Mouse (Mus musculus) ES-E14 (cell line): ENCODE results near the gene Creb3l1. TPM values are rescaled to one million over a fixed set of nuclear protein-coding genes. Genes with fewer than 3 reads are reported as not detected.
A peak's percentile ranks its signal among the peaks of the same experiment; 100 is the strongest.

Source experiments
- DNase-seq: peaks from one replicate; pipeline ENCODE4 v3.0.0-alpha.2; 2013; ENCODE audit warnings: low read depth, low spot score
- H3K27ac ChIP-seq: 2 replicates; pipeline ENCODE4 v1.5.1; 2012; ENCODE audit warnings: low read depth, mild to moderate bottlenecking, low read length, moderate library complexity, mixed read lengths; ENCODE audit not compliant: poor library complexity, insufficient read depth, severe bottlenecking
- H3K36me3 ChIP-seq: 2 replicates; pipeline ENCODE4 v1.6.1; 2012; ENCODE audit warnings: mild to moderate bottlenecking, low read length, moderate library complexity, mixed read lengths; ENCODE audit not compliant: control insufficient read depth, poor library complexity, insufficient read depth, severe bottlenecking
- H3K4me1 ChIP-seq, 2 experiments: fragments of 150-350 bp in 1 of 2; sonication (generic) in 1 of 2; 2 replicates each; pipeline ENCODE4 v1.6.1; 2012; ENCODE audit warnings: low read length in 2 of 2, mild to moderate bottlenecking in 1 of 2, mixed read lengths in 1 of 2; ENCODE audit not compliant: control insufficient read depth in 2 of 2, insufficient read depth in 2 of 2, poor library complexity in 1 of 2
- H3K4me3 ChIP-seq, 2 experiments: fragments of 150-350 bp in 1 of 2; sonication (generic) in 1 of 2; 2 replicates each; pipeline ENCODE4 v1.5.1; 2012; ENCODE audit warnings: low read length in 2 of 2, low read depth in 1 of 2, mild to moderate bottlenecking in 1 of 2, mixed read lengths in 1 of 2; ENCODE audit not compliant: insufficient read depth in 1 of 2, poor library complexity in 1 of 2, severe bottlenecking in 1 of 2
- H3K9ac ChIP-seq: 2 replicates; pipeline ENCODE4 v1.6.1; 2012; ENCODE audit warnings: low read depth, mild to moderate bottlenecking, low read length, mixed read lengths; ENCODE audit not compliant: poor library complexity, insufficient read depth, severe bottlenecking
- H3K9me3 ChIP-seq: fragments of 150-350 bp; sonication (generic); 2 replicates; pipeline ENCODE4 v1.6.1; 2012; ENCODE audit warnings: low read depth, mild to moderate bottlenecking, low read length; ENCODE audit not compliant: control insufficient read depth, insufficient read depth
- CHD2 ChIP-seq: IDR thresholded peaks from 2 replicates; pipeline ENCODE4 v1.6.1; 2014; ENCODE audit warnings: mild to moderate bottlenecking, low read depth, low read length, inconsistent platforms
- HCFC1 ChIP-seq: IDR thresholded peaks from 2 replicates; pipeline ENCODE4 v1.6.1; 2012; ENCODE audit warnings: low read length, inconsistent platforms, borderline replicate concordance; ENCODE audit not compliant: insufficient read depth
- MAFK ChIP-seq: IDR thresholded peaks from 2 replicates; pipeline ENCODE4 v1.6.1; 2014; ENCODE audit warnings: mild to moderate bottlenecking, low read depth, low read length, inconsistent platforms; ENCODE audit not compliant: insufficient read depth
- ZC3H11A ChIP-seq: IDR thresholded peaks from 2 replicates; pipeline ENCODE4 v1.6.1; 2012; ENCODE audit warnings: low read depth, mild to moderate bottlenecking, inconsistent platforms, low read length, borderline replicate concordance
- ZNF384 ChIP-seq: IDR thresholded peaks from 2 replicates; pipeline ENCODE4 v1.6.1; 2012; ENCODE audit warnings: low read depth, low read length, inconsistent platforms
- in situ Hi-C, 2 experiments: fragments of 600-800 bp; cut with MboI; formaldehyde crosslinking; loops; one replicate each; pipeline ENCODE4 v1.15.1; 2025; ENCODE audit warnings: low sequenced_read_pairs in 2 of 2, inconsistent platforms in 1 of 2; ENCODE audit not compliant: unreplicated experiment in 2 of 2
- total RNA-seq: library from RNA; depleted of rRNA; stranded (reverse); fragments of 300-350 nt; gene quantifications from 2 replicates; pipeline ENCODE4 v1.2.3, GENCODE M21; 2012

The Creb3l1 gene
- total RNA-seq, 1 experiment, result 5.4 TPM

- Histone ChIP-seq H3K27ac (no peak overlapping the region), H3K4me1 (peaks cover 0 to 4% of the 10 kb centered on the region in 2 experiments; a peak in 1 of 4 replicates), H3K9ac (no peak overlapping the region), H3K36me3 (no peaks in the 10 kb centered on the region), H3K9me3 (no peaks in the 10 kb centered on the region), H3K4me3 (no peak overlapping the region)
- in situ Hi-C loops, result no loop called here
- no peak for DNase-seq
- TF ChIP-seq HCFC1, result no peak
- no peak for TF ChIP-seq ZC3H11A
- no peak for TF ChIP-seq MAFK
- TF ChIP-seq ZNF384, result no peak
- no peak for TF ChIP-seq CHD2
These were observed 23.3 kb upstream of the Creb3l1 start for GRCm38 (mm10) chr2:92047601-92048000.

GRCm38 (mm10) chr2:92043285-92043684 lies 19.0 kb upstream of the Creb3l1 start:
- Histone ChIP-seq H3K27ac (no peak overlapping the region), H3K9me3 (no peaks in the 10 kb centered on the region), H3K9ac (no peak overlapping the region), H3K4me3 (no peak overlapping the region), H3K36me3 (no peaks in the 10 kb centered on the region), H3K4me1 (peaks cover 0 to 6% of the 10 kb centered on the region in 2 experiments; a peak in 1 of 4 replicates)
- in situ Hi-C loops, result no loop called here
- no peak for TF ChIP-seq CHD2
- TF ChIP-seq HCFC1, result no peak
- TF ChIP-seq ZNF384, result no peak
- TF ChIP-seq MAFK, result no peak
- no peak for DNase-seq

- Histone ChIP-seq H3K4me3 (peak overlapping the region; percentile 51 to 63), H3K27ac (no peak overlapping the region), H3K9me3 (no peaks in the 10 kb centered on the region), H3K9ac (peak overlapping the region; percentile 26; the same call in 1 of the 2 replicates), H3K36me3 (no peaks in the 10 kb centered on the region), H3K4me1 (peaks cover 0 to 2% of the 10 kb centered on the region in 2 experiments; a peak in 1 of 4 replicates)
- no peak for DNase-seq
- TF ChIP-seq HCFC1 (no peak), ZC3H11A (no peak), MAFK (no peak), CHD2 (no peak), ZNF384 (no peak)
- in situ Hi-C loops, result no loop called here
These were observed 17.2 kb upstream of the Creb3l1 start for GRCm38 (mm10) chr2:92041538-92041937.

- TF ChIP-seq ZNF384, result no peak
- no peak for TF ChIP-seq CHD2
- no peak for TF ChIP-seq MAFK
- TF ChIP-seq HCFC1, result no peak
- TF ChIP-seq ZC3H11A, result no peak
- Histone ChIP-seq H3K9ac (no peak overlapping the region), H3K4me3 (no peak overlapping the region), H3K9me3 (no peaks in the 10 kb centered on the region), H3K27ac (no peak overlapping the region), H3K4me1 (no peaks in the 10 kb centered on the region), H3K36me3 (no peaks in the 10 kb centered on the region)
- DNase-seq, result no peak
- in situ Hi-C loops, result no loop called here
These were observed 10.0 kb upstream of the Creb3l1 start for GRCm38 (mm10) chr2:92034273-92034672.

- Histone ChIP-seq H3K9ac (no peak overlapping the region), H3K4me1 (no peaks in the 10 kb centered on the region)
- in situ Hi-C loops, result no loop called here
These were observed 6.3 kb upstream of the Creb3l1 start for GRCm38 (mm10) chr2:92030554-92030953.

More at GRCm38 (mm10) chr2:92030554-92030953, 6.3 kb upstream of the Creb3l1 start:
- Histone ChIP-seq H3K9me3 (no peaks in the 10 kb centered on the region), H3K27ac (no peak overlapping the region), H3K36me3 (no peaks in the 10 kb centered on the region), H3K4me3 (no peak overlapping the region)
- no peak for TF ChIP-seq MAFK
- no peak for TF ChIP-seq ZNF384
- no peak for TF ChIP-seq ZC3H11A
- no peak for TF ChIP-seq CHD2
- TF ChIP-seq HCFC1, result no peak
- DNase-seq, result no peak
